Comparison of ENCODE assay signal across 12 mouse cellular contexts in genomic region chr9:122863731-122864130, GRCm38 (mm10). TPM values are rescaled to one million over a fixed set of nuclear protein-coding genes. Genes with fewer than 3 reads are reported as not detected.
DNase-seq lines count a peak whose midpoint lies in the region; ATAC-seq and TF ChIP-seq lines count a peak whose summit lies in the region.
"Had no signal": no experiment of that assay in that cellular context is flagged by ENCODE, and none has a peak within 500 bp of the region (broad histone marks: within the 10 kb centered on the region; RNA-seq: fewer than 3 reads in every experiment).

No protein-coding gene starts in this region.

- H3K4me2 ChIP-seq in heart, embryonic 13.5 days, result peak overlapping the region; percentile 87
- peak overlapping the region; percentile 68; the same call in 1 of the 2 replicates for H3K4me2 ChIP-seq in limb, embryonic 12.5 days
- H3K4me2 ChIP-seq in liver, embryonic 13.5 days, result peak overlapping the region; percentile 77

- H3K79me2 ChIP-seq in MEL (ENCODE audit: control insufficient read depth, insufficient read depth, low read length, poor library complexity), result peaks cover 37% of the 10 kb centered on the region

- 0 out of 2 replicates have a peak overlapping the region, but pooled peaks have one; percentile 19 for H3K9ac ChIP-seq in heart, embryonic 13.5 days
- no peak overlapping the region for H3K9ac ChIP-seq in limb, embryonic 12.5 days (replicated peaks)
- no peak overlapping the region; the same call in 1 of the 2 replicates for H3K9ac ChIP-seq in MEL (ENCODE audit: control insufficient read depth, low read depth, low read length, poor library complexity, severe bottlenecking)
- no peak overlapping the region for H3K9ac ChIP-seq in liver, embryonic 13.5 days

- H3K36me3 ChIP-seq in heart, embryonic 13.5 days, result peaks cover 42% of the 10 kb centered on the region
- H3K36me3 ChIP-seq in limb, embryonic 12.5 days, result peaks cover 41% of the 10 kb centered on the region
- H3K36me3 ChIP-seq in limb, embryonic 10.5 days, result peaks cover 48% of the 10 kb centered on the region
- peaks cover 18 to 28% of the 10 kb centered on the region in 2 experiments for H3K36me3 ChIP-seq in MEL (ENCODE audit: control insufficient read depth in 1 of 2, insufficient read depth in 2 of 2, low read length in 2 of 2)
- peaks cover 45% of the 10 kb centered on the region for H3K36me3 ChIP-seq in liver, embryonic 13.5 days

- H3K27me3 ChIP-seq in heart, embryonic 13.5 days (replicated peaks), result no peaks in the 10 kb centered on the region
- no peaks in the 10 kb centered on the region for H3K27me3 ChIP-seq in limb, embryonic 12.5 days
- no peaks in the 10 kb centered on the region for H3K27me3 ChIP-seq in limb, embryonic 10.5 days (ENCODE audit: low read depth, poor library complexity, severe bottlenecking)
- H3K27me3 ChIP-seq in MEL (ENCODE audit: control insufficient read depth in 1 of 2, insufficient read depth in 2 of 2, low read length in 2 of 2), result no peaks in the 10 kb centered on the region
- no peaks in the 10 kb centered on the region for H3K27me3 ChIP-seq in liver, embryonic 13.5 days

- no peak for TF ChIP-seq CTCF in MEL (IDR thresholded peaks at IDR 0.05 in 2 of 3, conservative IDR thresholded peaks at IDR 0.05 in 1 of 3; ENCODE audit: control insufficient read depth in 1 of 3, insufficient read depth in 1 of 3, low read depth in 2 of 3, low read length in 3 of 3, poor library complexity in 1 of 3, severe bottlenecking in 1 of 3)

- TF ChIP-seq RAD21 in MEL (IDR thresholded peaks at IDR 0.05; ENCODE audit: low read depth, low read length), result no peak

- DNase-seq in heart, postnatal 25 days (ENCODE audit: low spot score), result no peak
- DNase-seq in limb, embryonic 10.5 days (ENCODE audit: low spot score), result no peak
- DNase-seq in MEL (ENCODE audit: low read depth, low spot score), result no peak
- DNase-seq in liver, embryonic 13.5 days, result no peak
- DNase-seq in thymus, postnatal 36 days, result no peak
- no peak for DNase-seq in gastrocnemius, postnatal 36 days
- DNase-seq: cerebellum, adult 9-11 months; lung, postnatal 4 days had no signal

- intact Hi-C loops in heart, postnatal 25 days (cut with DNase I), result loop anchor here (5.0 kb wide), 1 partner anchor 56 kb away; the partner anchor contains the start of gene Tcaim
- intact Hi-C loops in gastrocnemius, postnatal 36 days (cut with DNase I), result no loop called here

- H3K4me3 ChIP-seq in heart, embryonic 13.5 days, result peak overlapping the region; percentile 88
- H3K4me3 ChIP-seq in limb, embryonic 12.5 days (replicated peaks), result no peak overlapping the region
- H3K4me3 ChIP-seq in limb, embryonic 10.5 days, result no peak overlapping the region
- no peak overlapping the region for H3K4me3 ChIP-seq in MEL (ENCODE audit: control insufficient read depth in 1 of 2, insufficient read depth in 1 of 2, low read depth in 2 of 2, low read length in 2 of 2)
- H3K4me3 ChIP-seq in liver, embryonic 13.5 days (replicated peaks), result no peak overlapping the region

- peaks cover 44% of the 10 kb centered on the region for H3K9me3 ChIP-seq in heart, embryonic 13.5 days
- peaks cover 40% of the 10 kb centered on the region for H3K9me3 ChIP-seq in limb, embryonic 12.5 days
- peaks cover 2% of the 10 kb centered on the region; the same call in 1 of the 2 replicates for H3K9me3 ChIP-seq in limb, embryonic 10.5 days (replicated peaks)
- no peaks in the 10 kb centered on the region for H3K9me3 ChIP-seq in MEL (replicated peaks; ENCODE audit: insufficient read depth, low read length)
- peaks cover 29% of the 10 kb centered on the region for H3K9me3 ChIP-seq in liver, embryonic 13.5 days (replicated peaks)

- peaks cover 21% of the 10 kb centered on the region for H3K4me1 ChIP-seq in heart, embryonic 13.5 days
- H3K4me1 ChIP-seq in limb, embryonic 12.5 days (replicated peaks), result peaks cover 7% of the 10 kb centered on the region; the same call in 1 of the 2 replicates
- H3K4me1 ChIP-seq in limb, embryonic 10.5 days, result peaks cover 8% of the 10 kb centered on the region
- peaks cover 9 to 11% of the 10 kb centered on the region in 2 experiments for H3K4me1 ChIP-seq in MEL (ENCODE audit: control insufficient read depth in 1 of 2, insufficient read depth in 2 of 2, low read length in 2 of 2)
- H3K4me1 ChIP-seq in liver, embryonic 13.5 days (replicated peaks), result peaks cover 25% of the 10 kb centered on the region

- H3K27ac ChIP-seq in heart, embryonic 13.5 days (replicated peaks), result peak overlapping the region; percentile 20; the same call in 1 of the 2 replicates
- no peak overlapping the region for H3K27ac ChIP-seq in limb, embryonic 12.5 days
- no peak overlapping the region for H3K27ac ChIP-seq in limb, embryonic 10.5 days
- no peak overlapping the region for H3K27ac ChIP-seq in MEL (ENCODE audit: control insufficient read depth, low read depth, low read length)
- H3K27ac ChIP-seq in liver, embryonic 13.5 days, result no peak overlapping the region

- WGBS in heart, embryonic 13.5 days, result 19% methylated on average over 2 of the region's 2 CpGs
- WGBS in limb, embryonic 12.5 days, result 97% methylated on average over 2 of the region's 2 CpGs
- 90% methylated on average over 2 of the region's 2 CpGs for WGBS in limb, embryonic 10.5 days
- WGBS in liver, embryonic 13.5 days (ENCODE audit: insufficient replicate concordance), result 67% methylated on average over 2 of the region's 2 CpGs

- no peak for ATAC-seq in heart, embryonic 13.5 days (ENCODE audit: extremely low read depth, insufficient number of reproducible peaks, low FRiP score, low TSS enrichment)
- ATAC-seq in limb, embryonic 12.5 days (ENCODE audit: insufficient number of reproducible peaks, insufficient read depth, low FRiP score, low TSS enrichment, low read depth), result no peak
- no peak for ATAC-seq in liver, embryonic 13.5 days (ENCODE audit: low read depth)

- TF ChIP-seq EP300 in MEL (IDR thresholded peaks at IDR 0.05; ENCODE audit: low read depth in 1 of 2, low read length in 2 of 2), result peak in 1 of 2 experiments; percentile 20; a peak in 2 of 4 replicates

- TF ChIP-seq POLR2A in MEL (IDR thresholded peaks at IDR 0.05; ENCODE audit: control insufficient read depth in 1 of 2, insufficient read depth in 1 of 2, low read depth in 1 of 2, low read length in 2 of 2, poor library complexity in 1 of 2), result no peak

RNA-seq across cellular contexts. Expression of gene Zfp445, which starts 2.1 kb away (rescaled TPM):
- 33.7 and 40.3 TPM in 2 replicates for polyA plus RNA-seq in heart, embryonic 13.5 days (2015; fragmentation: Nextera tagmentation; extraction: Ambion mirVana)
- total RNA-seq in heart, postnatal 25 days (2021), result 10 to 100 TPM; 78.6 to 88.5 TPM
- 107 and 109 TPM in 2 replicates for polyA plus RNA-seq in limb, embryonic 12.5 days (2016; fragmentation: Nextera tagmentation; extraction: Ambion mirVana)
- polyA plus RNA-seq in limb, embryonic 10.5 days (2016; fragmentation: Nextera tagmentation; extraction: Ambion mirVana), result 66.4 and 82.5 TPM in 2 replicates
- 50.9 and 61.5 TPM in 2 replicates for total RNA-seq in MEL (2012; rRNA removed)
- polyA plus RNA-seq in MEL (2012; ENCODE audit: insufficient read depth in 1 of 2, insufficient read length in 2 of 2, low read depth in 1 of 2, low replicate concordance in 2 of 2, missing spikeins in 1 of 2), result 10 to 100 TPM; 25.4 to 45.5 TPM
- polyA plus RNA-seq in liver, embryonic 13.5 days (2015; fragmentation: Nextera tagmentation; extraction: Ambion mirVana), result 17.1 and 21.5 TPM in 2 replicates
- 10 to 100 TPM; 27.6 to 35.0 TPM for total RNA-seq in gastrocnemius, postnatal 36 days (2021)

RNA-seq across cellular contexts. Expression of gene Gm35549, which starts 19.9 kb away (rescaled TPM):
- polyA plus RNA-seq in heart, embryonic 13.5 days (2015; fragmentation: Nextera tagmentation; extraction: Ambion mirVana), result 0.25 TPM in 1 of 2 replicates, not detected in the other
- total RNA-seq in heart, postnatal 25 days (2021), result not detected
- polyA plus RNA-seq in limb, embryonic 12.5 days (2016; fragmentation: Nextera tagmentation; extraction: Ambion mirVana), result 0.49 and 0.71 TPM in 2 replicates
- 0.65 TPM in 1 of 2 replicates, not detected in the other for polyA plus RNA-seq in limb, embryonic 10.5 days (2016; fragmentation: Nextera tagmentation; extraction: Ambion mirVana)
- total RNA-seq in MEL (2012; rRNA removed), result not detected in 2 replicates
- under 1 TPM in 1 of 2 experiments, not detected in 1; 0.31 TPM for polyA plus RNA-seq in MEL (2012; ENCODE audit: insufficient read depth in 1 of 2, insufficient read length in 2 of 2, low read depth in 1 of 2, low replicate concordance in 2 of 2, missing spikeins in 1 of 2)
- not detected in 2 replicates for polyA plus RNA-seq in liver, embryonic 13.5 days (2015; fragmentation: Nextera tagmentation; extraction: Ambion mirVana)
- total RNA-seq in gastrocnemius, postnatal 36 days (2021), result not detected
- total RNA-seq: hematopoietic stem cell, adult 5-6 weeks had no signal
- polyA plus RNA-seq: limb, embryonic 11.5 days had no signal

RNA-seq across cellular contexts. Expression of gene Zkscan7, which starts 21.8 kb away (rescaled TPM):
- polyA plus RNA-seq in heart, embryonic 13.5 days (2015; fragmentation: Nextera tagmentation; extraction: Ambion mirVana), result 2.1 and 3.0 TPM in 2 replicates
- total RNA-seq in heart, postnatal 25 days (2021), result 1 to 10 TPM; 5.0 to 6.1 TPM
- polyA plus RNA-seq in limb, embryonic 12.5 days (2016; fragmentation: Nextera tagmentation; extraction: Ambion mirVana), result 4.1 and 4.8 TPM in 2 replicates
- polyA plus RNA-seq in limb, embryonic 10.5 days (2016; fragmentation: Nextera tagmentation; extraction: Ambion mirVana), result 3.1 and 3.8 TPM in 2 replicates
- total RNA-seq in MEL (2012; rRNA removed), result 1.3 TPM in 2 replicates
- polyA plus RNA-seq in MEL (2012; ENCODE audit: insufficient read depth in 1 of 2, insufficient read length in 2 of 2, low read depth in 1 of 2, low replicate concordance in 2 of 2, missing spikeins in 1 of 2), result under 1 TPM in 1 of 2 experiments, not detected in 1; 0.85 TPM
- polyA plus RNA-seq in liver, embryonic 13.5 days (2015; fragmentation: Nextera tagmentation; extraction: Ambion mirVana), result 0.46 and 0.70 TPM in 2 replicates
- 1 to 10 TPM; 3.3 to 3.4 TPM for total RNA-seq in gastrocnemius, postnatal 36 days (2021)

RNA-seq across cellular contexts. Expression of gene Tcaim, which starts 58.4 kb away (rescaled TPM):
- 4.6 and 4.8 TPM in 2 replicates for polyA plus RNA-seq in heart, embryonic 13.5 days (2015; fragmentation: Nextera tagmentation; extraction: Ambion mirVana)
- 10 to 100 TPM; 49.6 to 50.8 TPM for total RNA-seq in heart, postnatal 25 days (2021)
- polyA plus RNA-seq in limb, embryonic 12.5 days (2016; fragmentation: Nextera tagmentation; extraction: Ambion mirVana), result 6.5 and 7.4 TPM in 2 replicates
- 3.9 and 5.3 TPM in 2 replicates for polyA plus RNA-seq in limb, embryonic 10.5 days (2016; fragmentation: Nextera tagmentation; extraction: Ambion mirVana)
- total RNA-seq in MEL (2012; rRNA removed), result 2.7 and 4.0 TPM in 2 replicates
- polyA plus RNA-seq in MEL (2012; ENCODE audit: insufficient read depth in 1 of 2, insufficient read length in 2 of 2, low read depth in 1 of 2, low replicate concordance in 2 of 2, missing spikeins in 1 of 2), result 1 to 10 TPM in 1 of 2 experiments, not detected in 1; 3.6 TPM
- 1.8 and 3.2 TPM in 2 replicates for polyA plus RNA-seq in liver, embryonic 13.5 days (2015; fragmentation: Nextera tagmentation; extraction: Ambion mirVana)
- total RNA-seq in gastrocnemius, postnatal 36 days (2021), result 10 to 100 TPM; 22.4 to 26.4 TPM

RNA-seq across cellular contexts. Expression of gene Zfp105, which starts 59.1 kb away (rescaled TPM):
- 11.0 and 12.0 TPM in 2 replicates for polyA plus RNA-seq in heart, embryonic 13.5 days (2015; fragmentation: Nextera tagmentation; extraction: Ambion mirVana)
- 1 to 10 TPM; 1.9 to 2.5 TPM for total RNA-seq in heart, postnatal 25 days (2021)
- polyA plus RNA-seq in limb, embryonic 12.5 days (2016; fragmentation: Nextera tagmentation; extraction: Ambion mirVana), result 34.4 and 35.8 TPM in 2 replicates
- 31.7 and 35.7 TPM in 2 replicates for polyA plus RNA-seq in limb, embryonic 10.5 days (2016; fragmentation: Nextera tagmentation; extraction: Ambion mirVana)
- not detected in 2 replicates for total RNA-seq in MEL (2012; rRNA removed)
- not detected for polyA plus RNA-seq in MEL (2012; ENCODE audit: insufficient read depth in 1 of 2, insufficient read length in 2 of 2, low read depth in 1 of 2, low replicate concordance in 2 of 2, missing spikeins in 1 of 2)
- polyA plus RNA-seq in liver, embryonic 13.5 days (2015; fragmentation: Nextera tagmentation; extraction: Ambion mirVana), result 2.5 and 3.0 TPM in 2 replicates
- 1 to 10 TPM in 1 of 2 experiments, under 1 TPM in 1; 0.84 to 1.0 TPM for total RNA-seq in gastrocnemius, postnatal 36 days (2021)
- total RNA-seq: hematopoietic stem cell, adult 5-6 weeks had no signal
